Mouse (Mus musculus): ENCODE measurements around the gene Ensa. TPM values are rescaled to one million over a fixed set of nuclear protein-coding genes. Genes with fewer than 3 reads are reported as not detected.

The Ensa gene
- polyA plus RNA-seq, 1 experiment from 2014 or later, result 142 TPM

GRCm38 (mm10) chr3:95676745-95677419 lies 52.1 kb downstream of the Ensa start:
- ATAC-seq, result no peak

GRCm38 (mm10) chr3:95677420-95678090 lies 52.8 kb downstream of the Ensa start:
- ChIA-PET CTCF (interaction anchor here (0.7 to 5.0 kb wide), 12 partner anchors 10 to 159 kb away, joined by 3 to 58 read pairs (median 10); partner anchors contain the start of gene Adamtsl4), POLR2A (interaction anchor here (0.7 to 8.9 kb wide), 4 partner anchors 8 to 17 kb away, joined by 3 to 109 read pairs (median 5); partner anchors contain the start of gene Mcl1)
- TF ChIP-seq CTCF (IDR thresholded peaks at IDR 0.05), result no peak
- no peak for DNase-seq (ENCODE audit: low read depth, low spot score)
- in situ Hi-C loops (cut with MboI; ENCODE audit: low pct_unique_long_range_greater_than_20kb), result no loop called here
- no peak for ATAC-seq
- H3K27me3 ChIP-seq, result no peaks in the 10 kb centered on the region

More at GRCm38 (mm10) chr3:95676745-95677419, 52.1 kb downstream of the Ensa start:
- DNase-seq (ENCODE audit: low read depth, low spot score), result no peak
- POLR2A ChIA-PET, result interaction anchor here (0.7 to 8.9 kb wide), 4 partner anchors 9 to 17 kb away, joined by 3 to 109 read pairs (median 8); partner anchors contain the start of genes Adamtsl4 and Mcl1
- H3K27me3 ChIP-seq, result no peaks in the 10 kb centered on the region
- TF ChIP-seq CTCF (IDR thresholded peaks at IDR 0.05), result no peak
- in situ Hi-C loops (cut with MboI; ENCODE audit: low pct_unique_long_range_greater_than_20kb), result no loop called here
- CTCF ChIA-PET, result interaction anchor here (0.8 to 5.0 kb wide), 21 partner anchors 9 to 159 kb away, joined by 3 to 58 read pairs (median 6); partner anchors contain the start of gene Adamtsl4

GRCm38 (mm10) chr3:95679551-95679950 lies 54.8 kb downstream of the Ensa start:
- no peaks in the 10 kb centered on the region for H3K27me3 ChIP-seq
- in situ Hi-C loops (cut with MboI; ENCODE audit: low pct_unique_long_range_greater_than_20kb), result no loop called here
- TF ChIP-seq CTCF (IDR thresholded peaks at IDR 0.05), result no peak
- ATAC-seq, result no peak
- ChIA-PET CTCF (interaction anchor here (1.3 kb wide), 1 partner anchor 54 kb away, joined by 4 read pairs; no protein-coding TSS in a partner anchor), POLR2A (interaction anchor here (0.6 to 1.3 kb wide), 2 partner anchors 12 to 179 kb away, joined by 3 to 4 read pairs; no protein-coding TSS in a partner anchor)
- no peak for DNase-seq (ENCODE audit: low read depth, low spot score)

- ATAC-seq, result no peak
- no peak for TF ChIP-seq CTCF (IDR thresholded peaks at IDR 0.05)
- POLR2A ChIA-PET, result interaction anchor here (1.3 to 1.7 kb wide), 2 partner anchors 13 to 17 kb away, joined by 3 to 5 read pairs; no protein-coding TSS in a partner anchor
- CTCF ChIA-PET, result interaction anchor here (1.3 kb wide), 1 partner anchor 53 kb away, joined by 4 read pairs; no protein-coding TSS in a partner anchor
- no peak for DNase-seq (ENCODE audit: low read depth, low spot score)
- in situ Hi-C loops (cut with MboI; ENCODE audit: low pct_unique_long_range_greater_than_20kb), result no loop called here
- H3K27me3 ChIP-seq, result no peaks in the 10 kb centered on the region
Measured at GRCm38 (mm10) chr3:95680673-95681072, 55.9 kb downstream of the Ensa start.

GRCm38 (mm10) chr3:95681365-95681764 lies 56.6 kb downstream of the Ensa start:
- ATAC-seq, result no peak
- ChIA-PET CTCF (no interaction called here), POLR2A (interaction anchor here (1.7 kb wide), 1 partner anchor 18 kb away, joined by 5 read pairs; no protein-coding TSS in a partner anchor)
- in situ Hi-C loops (cut with MboI; ENCODE audit: low pct_unique_long_range_greater_than_20kb), result no loop called here
- no peak for TF ChIP-seq CTCF (IDR thresholded peaks at IDR 0.05)
- H3K27me3 ChIP-seq, result no peaks in the 10 kb centered on the region
- DNase-seq (ENCODE audit: low read depth, low spot score), result no peak

Other genes with a start within 250 kb of the Ensa start
- not detected for gene 4930558C23Rik, start 222.2 kb upstream of the Ensa start, polyA plus RNA-seq (2021)
- gene Arnt, start 190.6 kb upstream of the Ensa start, polyA plus RNA-seq (2021), result 54.8 TPM
- gene Ctsk, start 125.7 kb upstream of the Ensa start, polyA plus RNA-seq (2021), result 1.1 TPM
- not detected for gene Ctss, start 98.2 kb upstream of the Ensa start, polyA plus RNA-seq (2021)
- not detected for gene Hormad1, start 65.3 kb upstream of the Ensa start, polyA plus RNA-seq (2021)
- 46.9 TPM for gene Golph3l, start 36.1 kb upstream of the Ensa start, polyA plus RNA-seq (2021)
- 169 TPM for gene Mcl1, start 33.8 kb downstream of the Ensa start, polyA plus RNA-seq (2021)
- gene Adamtsl4, start 62.9 kb downstream of the Ensa start, polyA plus RNA-seq (2021), result 39.5 TPM
- 64.9 TPM for gene Ecm1, start 114.6 kb downstream of the Ensa start, polyA plus RNA-seq (2021)
- gene Tars2, start 135.2 kb downstream of the Ensa start, polyA plus RNA-seq (2021), result 58.1 TPM
- gene Rprd2, start 193.9 kb downstream of the Ensa start, polyA plus RNA-seq (2021), result 35.3 TPM
- 48.9 TPM for gene Prpf3, start 230.9 kb downstream of the Ensa start, polyA plus RNA-seq (2021)
- 354 TPM for gene Mrps21, start 246.5 kb downstream of the Ensa start, polyA plus RNA-seq (2021)

Measured in Patski (cell line).